Mouse (Mus musculus) cerebellum, adult 2 months (tissue): ENCODE measurements around the gene Aff3.

Source experiments
- CTCF ChIP-seq: fragments of 200-500 bp; IDR thresholded peaks from 2 replicates; pipeline ENCODE4 v1.5.1; 2011; ENCODE audit warnings: low read depth, mild to moderate bottlenecking, control low read depth, low read length, moderate library complexity, borderline replicate concordance; ENCODE audit not compliant: insufficient read depth
- POLR2A ChIP-seq: fragments of 200-500 bp; IDR thresholded peaks from 2 replicates; pipeline ENCODE4 v1.6.1; 2011; ENCODE audit warnings: low read length, control low read depth, borderline replicate concordance; ENCODE audit not compliant: insufficient read depth

- TF ChIP-seq CTCF (no peak), POLR2A (no peak)
Observed at GRCm38 (mm10) chr1:38685706-38686105, 21.0 kb upstream of the Aff3 start.
